Mouse (Mus musculus): Measurements from ENCODE around the gene Slc10a6.

Gene Slc10a6

GRCm38 (mm10) chr5:103629111-103629764 is at the start of gene Slc10a6:
Gene Slc10a6, minus strand, starts transcription at chr5:103629403.
- DNase-seq (ENCODE audit: low spot score in 2 of 2) = peak; percentile 44 to 56

GRCm38 (mm10) chr5:103678974-103679373 is 49.8 kb upstream of the Slc10a6 start:
- DNase-seq (ENCODE audit: low spot score in 2 of 2) = no peak

- DNase-seq (ENCODE audit: low spot score in 2 of 2) = no peak
These were observed 48.7 kb upstream of the Slc10a6 start for GRCm38 (mm10) chr5:103677894-103678293.

- no peak for DNase-seq (ENCODE audit: low spot score in 2 of 2)
These were observed 47.2 kb upstream of the Slc10a6 start for GRCm38 (mm10) chr5:103676289-103676881.

GRCm38 (mm10) chr5:103674482-103674881 is 45.3 kb upstream of the Slc10a6 start:
- DNase-seq (ENCODE audit: low spot score in 2 of 2) = no peak

- DNase-seq (ENCODE audit: low spot score in 2 of 2) = no peak
These were observed 44.4 kb upstream of the Slc10a6 start for GRCm38 (mm10) chr5:103673611-103674010.

- DNase-seq (ENCODE audit: low spot score in 2 of 2) = no peak
These were observed 42.7 kb upstream of the Slc10a6 start for GRCm38 (mm10) chr5:103671858-103672257.

- no peak for DNase-seq (ENCODE audit: low spot score in 2 of 2)
These were observed 36.7 kb upstream of the Slc10a6 start for GRCm38 (mm10) chr5:103665876-103666275.

GRCm38 (mm10) chr5:103664932-103665331 is 35.7 kb upstream of the Slc10a6 start:
- no peak for DNase-seq (ENCODE audit: low spot score in 2 of 2)

- DNase-seq (ENCODE audit: low spot score in 2 of 2) = no peak
These were observed 30.4 kb upstream of the Slc10a6 start for GRCm38 (mm10) chr5:103659571-103659970.

- no peak for DNase-seq (ENCODE audit: low spot score in 2 of 2)
These were observed 29.7 kb upstream of the Slc10a6 start for GRCm38 (mm10) chr5:103658921-103659320.

- DNase-seq (ENCODE audit: low spot score in 2 of 2) = peak in 1 of 2 experiments; percentile 5
These were observed 26.3 kb upstream of the Slc10a6 start, which contains the start of gene 1700016H13Rik for GRCm38 (mm10) chr5:103655346-103656118. Gene 1700016H13Rik, minus strand, starts transcription at chr5:103656010.

GRCm38 (mm10) chr5:103654780-103655179 is 25.6 kb upstream of the Slc10a6 start:
- DNase-seq (ENCODE audit: low spot score in 2 of 2) = no peak

- DNase-seq (ENCODE audit: low spot score in 2 of 2) = no peak
These were observed 25.0 kb upstream of the Slc10a6 start for GRCm38 (mm10) chr5:103654225-103654624.

- no peak for DNase-seq (ENCODE audit: low spot score in 2 of 2)
These were observed 18.1 kb upstream of the Slc10a6 start for GRCm38 (mm10) chr5:103647320-103647719.

GRCm38 (mm10) chr5:103644167-103644566 is 15.0 kb upstream of the Slc10a6 start:
- DNase-seq (ENCODE audit: low spot score in 2 of 2) = no peak

- DNase-seq (ENCODE audit: low spot score in 2 of 2) = no peak
These were observed 8.0 kb upstream of the Slc10a6 start for GRCm38 (mm10) chr5:103637162-103637561.

GRCm38 (mm10) chr5:103629854-103630580 is 814 bp upstream of the Slc10a6 start:
- no peak for DNase-seq (ENCODE audit: low spot score in 2 of 2)

- DNase-seq (ENCODE audit: low spot score in 2 of 2) = no peak
These were observed 704 bp downstream of the Slc10a6 start for GRCm38 (mm10) chr5:103628499-103628898.

- no peak for DNase-seq (ENCODE audit: low spot score in 2 of 2)
These were observed 4.4 kb downstream of the Slc10a6 start for GRCm38 (mm10) chr5:103624831-103625230.

- no peak for DNase-seq (ENCODE audit: low spot score in 2 of 2)
These were observed 6.9 kb downstream of the Slc10a6 start for GRCm38 (mm10) chr5:103622321-103622720.
